9 mouse cellular contexts compared by ENCODE assay signal in the genomic region with DNA sequence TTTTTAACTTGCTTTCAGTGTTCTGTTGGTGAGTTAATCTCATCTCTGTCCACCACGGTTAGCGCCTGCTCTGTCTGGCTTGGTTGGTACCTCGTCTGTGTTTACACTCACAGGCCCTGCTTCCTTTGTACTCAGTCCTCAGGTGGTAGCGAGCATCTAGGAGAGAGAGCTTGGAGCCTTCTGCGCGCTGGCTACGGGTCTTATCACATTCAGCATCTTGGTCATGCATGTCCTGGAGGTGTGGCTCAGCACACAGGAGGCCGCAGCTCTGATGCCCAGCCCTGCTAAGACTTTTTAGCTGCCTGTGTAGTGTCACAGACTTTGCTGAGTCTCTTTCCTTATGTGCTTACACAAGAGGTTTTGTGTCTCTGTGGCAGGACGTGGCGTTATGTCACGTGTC.
"Had no signal": no experiment of that assay in that cellular context is flagged by ENCODE, and none has a peak within 500 bp of the region (broad histone marks: within the 10 kb centered on the region; RNA-seq: fewer than 3 reads in every experiment).

No protein-coding gene starts in this region.

- H3K27me3 ChIP-seq: kidney, embryonic 15.5 days; lung, embryonic 15.5 days had no signal

- H3K9ac ChIP-seq: kidney, embryonic 15.5 days; lung, embryonic 15.5 days had no signal

- H3K4me2 ChIP-seq: kidney, embryonic 15.5 days; lung, embryonic 15.5 days had no signal

- H3K36me3 ChIP-seq: kidney, embryonic 15.5 days; lung, embryonic 15.5 days had no signal

- ATAC-seq: intestine, embryonic 16.5 days had no signal

- DNase-seq: kidney, adult 2 months; lung, postnatal 14 days; right cerebral cortex, adult 18-20 months; right cerebral cortex, postnatal 25 days; thymus, postnatal 4 days had no signal

- H3K27ac ChIP-seq: kidney, embryonic 15.5 days; left cerebral cortex, adult 2 months; lung, embryonic 15.5 days had no signal

- H3K4me3 ChIP-seq: kidney, embryonic 15.5 days; left cerebral cortex, adult 2 months; lung, embryonic 15.5 days had no signal

- H3K9me3 ChIP-seq: kidney, embryonic 15.5 days; lung, embryonic 15.5 days had no signal
